Mouse (Mus musculus): ENCODE data around the gene Acin1. TPM values are rescaled to one million over a fixed set of nuclear protein-coding genes. Genes with fewer than 3 reads are reported as not detected.

The Acin1 gene
- polyA plus RNA-seq, 1 experiment from 2014 or later = 185 TPM

GRCm38 (mm10) chr14:54686063-54686521 lies 639 bp downstream of the Acin1 start, which contains the start of gene 1700123O20Rik:
1700123O20Rik (plus strand) TSS chr14:54686216.
- 0% methylated on average over 39 of the region's 41 CpGs for WGBS
- Histone ChIP-seq H3K36me3 (ENCODE audit: control insufficient read depth, insufficient read depth, low read length) (0 out of 2 replicates have a peak, but pooled peaks cover 7% of the 10 kb centered on the region), H3K4me1 (replicated peaks; ENCODE audit: control insufficient read depth, insufficient read depth, low read length) (no peaks in the 10 kb centered on the region; the same call in 1 of the 2 replicates), H3K27ac (ENCODE audit: low read depth, low read length) (peak within 1 kb of the TSS; percentile 92), H3K4me3 (ENCODE audit: low read depth, low read length) (peak within 1 kb of the TSS; percentile 84), H3K9me3 (ENCODE audit: control insufficient read depth, low read length) (no peaks in the 10 kb centered on the region), H3K27me3 (ENCODE audit: control insufficient read depth, insufficient read depth, low read length) (no peaks in the 10 kb centered on the region), H3K9ac (ENCODE audit: low read depth, low read length) (peak within 1 kb of the TSS; percentile 94), H3K4me2 (replicated peaks; ENCODE audit: low read depth, low read length) (peak within 1 kb of the TSS; percentile 67)
- ATAC-seq (ENCODE audit: low FRiP score) (peak; percentile 83), DNase-seq (ENCODE audit: low spot score) (peak; percentile 88)

DNA sequence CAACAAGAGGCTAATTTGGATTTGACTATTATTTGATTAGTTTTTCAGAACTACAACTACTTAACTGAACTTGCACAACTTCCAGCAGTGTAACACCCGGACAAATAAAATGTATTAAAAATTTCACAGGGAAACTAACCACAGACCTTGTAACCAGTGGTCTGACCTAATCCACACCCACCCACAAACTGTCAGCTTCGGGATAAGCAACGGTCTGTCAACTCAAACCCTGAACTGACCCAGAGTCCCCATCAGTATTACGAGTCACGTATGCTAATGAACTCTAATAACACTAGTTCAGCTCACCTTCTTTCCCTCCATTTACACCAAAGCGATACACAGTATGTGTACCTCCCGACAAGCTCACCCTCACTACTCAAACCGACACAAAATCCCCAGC lies 1.3 kb downstream of the Acin1 start:
- no peaks in the 10 kb centered on the region; the same call in 1 of the 2 replicates for H3K4me1 ChIP-seq (replicated peaks; ENCODE audit: control insufficient read depth, insufficient read depth, low read length)
- 0 out of 2 replicates have a peak, but pooled peaks cover 1% of the 10 kb centered on the region for H3K36me3 ChIP-seq (ENCODE audit: control insufficient read depth, insufficient read depth, low read length)
- no peak overlapping the region for H3K27ac ChIP-seq (ENCODE audit: low read depth, low read length)

GRCm38 (mm10) chr14:54682396-54682795 lies 4.3 kb downstream of the Acin1 start:
- Histone ChIP-seq H3K36me3 (ENCODE audit: control insufficient read depth, insufficient read depth, low read length) (no peaks in the 10 kb centered on the region), H3K27ac (ENCODE audit: low read depth, low read length) (no peak overlapping the region), H3K4me1 (replicated peaks; ENCODE audit: control insufficient read depth, insufficient read depth, low read length) (no peaks in the 10 kb centered on the region), H3K27me3 (ENCODE audit: control insufficient read depth, insufficient read depth, low read length) (no peaks in the 10 kb centered on the region), H3K4me2 (replicated peaks; ENCODE audit: low read depth, low read length) (no peak overlapping the region), H3K9ac (ENCODE audit: low read depth, low read length) (no peak overlapping the region), H3K4me3 (ENCODE audit: low read depth, low read length) (no peak overlapping the region), H3K9me3 (ENCODE audit: control insufficient read depth, low read length) (no peaks in the 10 kb centered on the region)
- WGBS = 96% methylated on average over 3 of the region's 3 CpGs
- DNase-seq (ENCODE audit: low spot score) (no peak), ATAC-seq (ENCODE audit: low FRiP score) (no peak)

More for the DNA sequence above, 1.3 kb downstream of the Acin1 start:
- peak overlapping the region; percentile 64 for H3K4me2 ChIP-seq (replicated peaks; ENCODE audit: low read depth, low read length)
- H3K27me3 ChIP-seq (ENCODE audit: control insufficient read depth, insufficient read depth, low read length) = no peaks in the 10 kb centered on the region
- DNase-seq (ENCODE audit: low spot score) = no peak
- H3K4me3 ChIP-seq (ENCODE audit: low read depth, low read length) = peak overlapping the region; percentile 84
- H3K9ac ChIP-seq (ENCODE audit: low read depth, low read length) = peak overlapping the region; percentile 94
- 0 out of 2 replicates have a peak, but pooled peaks have one; percentile 4 for ATAC-seq (ENCODE audit: low FRiP score)
- 13% methylated on average over 8 of the region's 8 CpGs for WGBS
- H3K9me3 ChIP-seq (ENCODE audit: control insufficient read depth, low read length) = no peaks in the 10 kb centered on the region

GRCm38 (mm10) chr14:54678657-54679304 lies 8.0 kb downstream of the Acin1 start:
- no peak for DNase-seq (ENCODE audit: low spot score)
- Histone ChIP-seq H3K27ac (ENCODE audit: low read depth, low read length) (no peak overlapping the region), H3K36me3 (ENCODE audit: control insufficient read depth, insufficient read depth, low read length) (no peaks in the 10 kb centered on the region), H3K4me3 (ENCODE audit: low read depth, low read length) (no peak overlapping the region), H3K9ac (ENCODE audit: low read depth, low read length) (no peak overlapping the region), H3K9me3 (ENCODE audit: control insufficient read depth, low read length) (no peaks in the 10 kb centered on the region), H3K4me1 (replicated peaks; ENCODE audit: control insufficient read depth, insufficient read depth, low read length) (no peaks in the 10 kb centered on the region), H3K4me2 (replicated peaks; ENCODE audit: low read depth, low read length) (no peak overlapping the region), H3K27me3 (ENCODE audit: control insufficient read depth, insufficient read depth, low read length) (no peaks in the 10 kb centered on the region)
- no peak for ATAC-seq (ENCODE audit: low FRiP score)
- WGBS = 86% methylated on average over 16 of the region's 16 CpGs

DNA sequence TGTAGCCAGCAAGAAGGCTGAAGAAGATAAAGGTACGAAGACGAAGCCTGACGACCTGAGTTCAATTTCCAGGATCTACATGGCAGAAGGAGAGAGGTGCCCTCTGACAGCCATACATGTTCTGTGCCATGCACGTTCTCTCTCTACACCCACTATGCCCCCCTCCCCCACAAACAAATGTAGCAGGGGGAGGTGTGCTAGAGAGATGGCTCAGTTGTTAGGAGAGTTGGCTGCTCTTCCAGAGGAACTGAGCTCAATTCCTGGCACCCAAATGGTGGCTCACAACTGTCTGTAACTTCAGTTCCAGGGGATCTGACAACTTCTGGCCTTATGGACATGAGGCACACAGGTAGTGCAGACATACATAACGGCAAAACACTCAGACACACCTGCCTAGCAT lies 10.4 kb downstream of the Acin1 start:
- no peak for DNase-seq (ENCODE audit: low spot score)
- no peaks in the 10 kb centered on the region for H3K27me3 ChIP-seq (ENCODE audit: control insufficient read depth, insufficient read depth, low read length)
- no peak overlapping the region for H3K4me2 ChIP-seq (replicated peaks; ENCODE audit: low read depth, low read length)
- H3K36me3 ChIP-seq (ENCODE audit: control insufficient read depth, insufficient read depth, low read length) = 0 out of 2 replicates have a peak, but pooled peaks cover 2% of the 10 kb centered on the region
- H3K27ac ChIP-seq (ENCODE audit: low read depth, low read length) = no peak overlapping the region
- no peak overlapping the region for H3K4me3 ChIP-seq (ENCODE audit: low read depth, low read length)
- WGBS = 96% methylated on average over 5 of the region's 5 CpGs
- no peaks in the 10 kb centered on the region for H3K9me3 ChIP-seq (ENCODE audit: control insufficient read depth, low read length)
- H3K4me1 ChIP-seq (replicated peaks; ENCODE audit: control insufficient read depth, insufficient read depth, low read length) = no peaks in the 10 kb centered on the region
- H3K9ac ChIP-seq (ENCODE audit: low read depth, low read length) = no peak overlapping the region
- ATAC-seq (ENCODE audit: low FRiP score) = no peak

GRCm38 (mm10) chr14:54674317-54674716 lies 12.4 kb downstream of the Acin1 start:
- ATAC-seq (ENCODE audit: low FRiP score) = no peak
- Histone ChIP-seq H3K27me3 (ENCODE audit: control insufficient read depth, insufficient read depth, low read length) (no peaks in the 10 kb centered on the region), H3K9me3 (ENCODE audit: control insufficient read depth, low read length) (no peaks in the 10 kb centered on the region), H3K4me2 (replicated peaks; ENCODE audit: low read depth, low read length) (no peak overlapping the region), H3K27ac (ENCODE audit: low read depth, low read length) (no peak overlapping the region), H3K4me1 (replicated peaks; ENCODE audit: control insufficient read depth, insufficient read depth, low read length) (no peaks in the 10 kb centered on the region), H3K4me3 (ENCODE audit: low read depth, low read length) (no peak overlapping the region), H3K36me3 (ENCODE audit: control insufficient read depth, insufficient read depth, low read length) (0 out of 2 replicates have a peak, but pooled peaks cover 2% of the 10 kb centered on the region), H3K9ac (ENCODE audit: low read depth, low read length) (no peak overlapping the region)
- WGBS = 87% methylated on average over 2 of the region's 2 CpGs
- DNase-seq (ENCODE audit: low spot score) = no peak

DNA sequence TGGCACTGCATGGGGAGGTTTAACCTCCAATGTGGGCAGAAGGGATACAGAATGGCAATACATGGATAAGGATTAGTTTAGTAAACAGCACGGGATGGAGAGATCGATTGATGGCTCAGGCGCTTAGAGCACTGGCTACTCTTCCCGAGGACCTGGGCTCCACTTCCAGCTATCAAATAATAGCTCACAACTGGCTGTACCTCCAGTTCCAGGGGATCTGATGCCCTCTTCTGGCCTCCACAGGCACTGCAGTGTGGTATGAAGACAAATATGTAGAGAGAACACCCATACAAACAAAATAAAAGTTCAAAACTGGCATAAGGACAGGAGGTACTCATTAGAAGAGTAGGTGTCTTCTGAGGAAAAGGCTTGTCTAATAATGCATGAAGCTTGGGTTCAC lies 17.4 kb downstream of the Acin1 start:
- H3K36me3 ChIP-seq (ENCODE audit: control insufficient read depth, insufficient read depth, low read length) = peaks cover 9% of the 10 kb centered on the region; the same call in 1 of the 2 replicates
- H3K4me3 ChIP-seq (ENCODE audit: low read depth, low read length) = no peak overlapping the region
- ATAC-seq (ENCODE audit: low FRiP score) = no peak

GRCm38 (mm10) chr14:54664477-54665222 lies 22.1 kb downstream of the Acin1 start:
- no peaks in the 10 kb centered on the region for H3K27me3 ChIP-seq (ENCODE audit: control insufficient read depth, insufficient read depth, low read length)
- no peak overlapping the region for H3K4me3 ChIP-seq (ENCODE audit: low read depth, low read length)
- H3K36me3 ChIP-seq (ENCODE audit: control insufficient read depth, insufficient read depth, low read length) = peaks cover 26% of the 10 kb centered on the region
- no peak overlapping the region for H3K27ac ChIP-seq (ENCODE audit: low read depth, low read length)
- no peak for ATAC-seq (ENCODE audit: low FRiP score)
- no peak overlapping the region for H3K4me2 ChIP-seq (replicated peaks; ENCODE audit: low read depth, low read length)
- WGBS = 88% methylated on average over 10 of the region's 10 CpGs
- no peak for DNase-seq (ENCODE audit: low spot score)
- H3K4me1 ChIP-seq (replicated peaks; ENCODE audit: control insufficient read depth, insufficient read depth, low read length) = no peaks in the 10 kb centered on the region
- no peak overlapping the region for H3K9ac ChIP-seq (ENCODE audit: low read depth, low read length)
- no peaks in the 10 kb centered on the region for H3K9me3 ChIP-seq (ENCODE audit: control insufficient read depth, low read length)

More for the DNA sequence above, 17.4 kb downstream of the Acin1 start:
- 90% methylated on average over 4 of the region's 4 CpGs for WGBS
- no peak overlapping the region for H3K27ac ChIP-seq (ENCODE audit: low read depth, low read length)
- peak; percentile 59 for DNase-seq (ENCODE audit: low spot score)
- H3K9ac ChIP-seq (ENCODE audit: low read depth, low read length) = no peak overlapping the region
- no peak overlapping the region for H3K4me2 ChIP-seq (replicated peaks; ENCODE audit: low read depth, low read length)
- H3K4me1 ChIP-seq (replicated peaks; ENCODE audit: control insufficient read depth, insufficient read depth, low read length) = no peaks in the 10 kb centered on the region
- H3K27me3 ChIP-seq (ENCODE audit: control insufficient read depth, insufficient read depth, low read length) = no peaks in the 10 kb centered on the region
- H3K9me3 ChIP-seq (ENCODE audit: control insufficient read depth, low read length) = no peaks in the 10 kb centered on the region

Data from hindbrain, embryonic 11.5 days (tissue).